Mouse (Mus musculus) liver, embryonic 13.5 days (tissue): Measurements from ENCODE around the gene Kncn. TPM values are rescaled to one million over a fixed set of nuclear protein-coding genes. Genes with fewer than 3 reads are reported as not detected.

ENCODE experiments used
- ATAC-seq: fragments of 200-750 bp; cut with Nextera tagmentation; 2 replicates; pipeline ENCODE4 v1.8.0; 2017; ENCODE audit warnings: low read depth, mild to moderate bottlenecking, moderate number of reproducible peaks, moderate library complexity
- DNase-seq: peaks from one replicate; pipeline ENCODE4 v3.0.0; 2022
- H3K27ac ChIP-seq: fragments of 300-500 bp; sonication (generic); 2 replicates; pipeline ENCODE4 v1.5.1; 2015; ENCODE audit warnings: moderate library complexity, mild to moderate bottlenecking, inconsistent platforms
- H3K27me3 ChIP-seq: fragments of 300-500 bp; sonication (generic); 2 replicates; pipeline ENCODE4 v1.6.1; 2015; ENCODE audit warnings: mild to moderate bottlenecking, inconsistent platforms
- H3K36me3 ChIP-seq: fragments of 300-500 bp; sonication (generic); 2 replicates; pipeline ENCODE4 v1.6.1; 2015; ENCODE audit warnings: mild to moderate bottlenecking, inconsistent platforms
- H3K4me1 ChIP-seq: fragments of 300-500 bp; sonication (generic); replicated peaks from 2 replicates; pipeline ENCODE4 v1.6.1; 2015; ENCODE audit warnings: inconsistent platforms
- H3K4me2 ChIP-seq: fragments of 300-500 bp; sonication (generic); 2 replicates; pipeline ENCODE4 v1.6.1; 2015; ENCODE audit warnings: inconsistent platforms, mild to moderate bottlenecking, moderate library complexity
- H3K4me3 ChIP-seq: fragments of 300-500 bp; sonication (generic); replicated peaks from 2 replicates; pipeline ENCODE4 v1.5.1; 2015; ENCODE audit warnings: mild to moderate bottlenecking, inconsistent platforms
- H3K9ac ChIP-seq: fragments of 300-500 bp; sonication (generic); 2 replicates; pipeline ENCODE4 v1.6.1; 2015; ENCODE audit warnings: mild to moderate bottlenecking, inconsistent platforms
- H3K9me3 ChIP-seq: fragments of 300-500 bp; sonication (generic); replicated peaks from 2 replicates; pipeline ENCODE4 v1.6.1; 2016; ENCODE audit warnings: inconsistent platforms
- WGBS: fragments of 180-500 bp; shearing (Covaris S2); methylation state at CpG from one replicate; pipeline ENCODE4 v1.1.7; 2015; ENCODE audit not compliant: insufficient replicate concordance; 5-methylcytosine and 5-hydroxymethylcytosine counted together
- polyA plus RNA-seq: library from polyadenylated mRNA; unstranded; fragments of >200 nt; fragmentation: Nextera tagmentation; extraction: Ambion mirVana; gene quantifications from 2 replicates; pipeline ENCODE4 v1.2.1, GENCODE M21; 2015

Kncn gene
- polyA plus RNA-seq, 1 experiment from 2014 or later, result not detected

DNA sequence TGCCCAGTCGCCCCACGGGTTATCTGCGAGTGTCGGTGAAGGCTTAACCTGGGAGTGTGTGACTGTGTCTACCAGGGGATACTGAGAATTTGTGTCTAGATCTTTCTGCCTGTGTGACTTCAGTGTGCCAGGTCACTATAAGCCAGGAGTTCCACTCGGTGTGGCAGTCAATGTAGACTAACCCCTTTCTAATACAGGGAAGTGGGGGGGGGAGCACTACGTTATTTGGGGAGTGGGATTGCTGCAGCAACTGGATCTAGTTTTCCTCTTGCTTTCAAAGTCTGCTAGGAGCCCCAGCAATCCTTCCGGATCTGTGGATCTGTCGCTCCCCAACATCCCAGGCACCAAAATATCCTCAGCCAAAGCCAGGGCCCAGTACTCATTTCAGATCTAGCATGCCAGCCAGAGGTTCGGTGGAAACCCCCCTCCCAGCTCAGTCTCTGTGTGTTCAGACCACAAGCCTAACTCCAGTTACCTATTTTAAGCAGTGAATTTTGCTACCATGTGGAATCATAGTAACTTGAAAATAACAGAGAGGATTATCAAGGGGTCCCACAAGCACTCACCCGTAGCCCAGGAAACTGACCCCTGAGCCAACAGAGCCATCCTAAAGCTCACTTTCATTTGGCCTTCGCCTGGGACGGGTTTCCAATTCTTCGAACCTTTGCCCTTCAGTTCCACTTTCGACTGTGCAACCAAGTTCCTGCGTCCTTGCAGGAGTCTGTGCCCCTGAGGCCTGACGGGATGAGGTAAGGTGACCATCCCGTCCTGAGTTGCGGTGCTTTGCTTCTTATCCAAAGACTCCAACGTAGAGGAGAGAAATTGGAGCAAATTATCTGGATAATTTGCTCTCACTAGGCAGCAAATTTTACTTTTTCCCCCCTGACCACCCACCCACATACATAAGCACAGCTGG, 53.1 kb downstream of the Kncn start:
- DNase-seq (no peak), ATAC-seq (no peak)
- WGBS, result 7% methylated on average over 19 of the region's 19 CpGs
- Histone ChIP-seq H3K36me3 (no peaks in the 10 kb centered on the region), H3K9me3 (no peaks in the 10 kb centered on the region), H3K27ac (no peak overlapping the region), H3K27me3 (peaks cover 100% of the 10 kb centered on the region), H3K4me3 (no peak overlapping the region), H3K4me2 (no peak overlapping the region), H3K9ac (no peak overlapping the region), H3K4me1 (peaks cover 11% of the 10 kb centered on the region)

DNA sequence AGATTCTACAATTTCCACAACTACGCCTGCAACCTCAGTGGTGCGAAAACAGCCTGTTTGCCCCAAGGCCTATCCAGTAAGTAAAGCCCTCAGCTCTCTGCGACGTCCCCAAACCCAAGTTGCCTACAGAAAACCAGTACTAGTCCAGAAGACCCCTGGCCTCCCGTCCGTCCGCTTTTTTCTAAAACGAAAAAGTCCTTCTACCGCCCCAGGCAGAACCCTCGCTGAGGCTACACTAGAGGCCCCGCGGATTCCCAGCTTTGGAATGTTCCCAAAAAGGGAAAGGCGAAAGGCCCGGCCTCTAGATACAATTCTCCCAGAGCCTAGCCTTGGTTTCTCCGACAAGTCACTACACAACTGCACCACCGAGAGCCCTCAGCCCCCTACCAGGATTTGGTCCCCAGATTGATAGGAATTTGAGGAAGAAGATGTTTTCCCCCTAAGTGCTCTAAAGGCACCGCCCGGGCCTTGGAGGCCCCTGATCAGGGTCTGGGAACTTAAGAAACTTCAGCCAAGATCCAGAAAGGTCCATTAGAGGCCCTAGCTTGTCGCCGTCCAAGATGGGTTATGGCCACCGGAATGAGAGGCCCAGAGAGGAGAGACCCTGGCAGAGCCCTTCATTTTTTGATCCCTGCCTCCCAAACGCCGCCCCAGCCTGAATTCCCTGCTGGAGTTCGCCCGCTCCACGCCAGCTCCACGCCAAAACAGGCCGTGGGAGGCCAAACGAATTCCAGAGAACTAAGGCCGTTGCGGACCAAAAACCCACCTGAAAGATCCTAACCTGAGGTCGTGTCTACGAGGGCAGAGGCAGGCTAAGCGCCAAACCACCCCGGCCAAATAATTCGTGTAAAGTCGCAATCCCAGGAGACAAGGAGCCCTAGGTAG, 54.3 kb downstream of the Kncn start:
- Histone ChIP-seq H3K9ac (no peak overlapping the region), H3K4me2 (no peak overlapping the region), H3K36me3 (no peaks in the 10 kb centered on the region), H3K9me3 (no peaks in the 10 kb centered on the region), H3K27me3 (peaks cover 100% of the 10 kb centered on the region), H3K4me1 (peaks cover 11% of the 10 kb centered on the region), H3K27ac (no peak overlapping the region), H3K4me3 (no peak overlapping the region)
- 3% methylated on average over 37 of the region's 37 CpGs for WGBS
- no peak for DNase-seq
- ATAC-seq, result no peak

Other genes with a start within 250 kb of the Kncn start
- gene Cyp4b1, start 236.7 kb upstream of the Kncn start, polyA plus RNA-seq, result 0.71 and 0.82 TPM in 2 replicates
- 10.6 and 13.9 TPM in 2 replicates for gene Efcab14, start 146.7 kb upstream of the Kncn start, polyA plus RNA-seq
- gene Tex38, start 103.4 kb upstream of the Kncn start, polyA plus RNA-seq, result not detected in 2 replicates
- gene Atpaf1, start 99.6 kb upstream of the Kncn start, polyA plus RNA-seq, result 19.5 and 20.7 TPM in 2 replicates
- gene Mob3c, start 56.3 kb upstream of the Kncn start, polyA plus RNA-seq, result 6.7 TPM in 2 replicates
- gene Mknk1, start 45.2 kb upstream of the Kncn start, polyA plus RNA-seq, result 32.1 and 40.2 TPM in 2 replicates
- gene 6430628N08Rik, start 6.3 kb downstream of the Kncn start, polyA plus RNA-seq, result not detected in 2 replicates
- gene Dmbx1, start 55.5 kb downstream of the Kncn start, polyA plus RNA-seq, result not detected in 2 replicates
- gene Faah, start 133.5 kb downstream of the Kncn start, polyA plus RNA-seq, result 4.9 and 5.1 TPM in 2 replicates
- gene Nsun4, start 169.5 kb downstream of the Kncn start, polyA plus RNA-seq, result 9.4 and 11.2 TPM in 2 replicates
- gene Uqcrh, start 190.7 kb downstream of the Kncn start, polyA plus RNA-seq, result 366 and 368 TPM in 2 replicates
- gene Lrrc41, start 190.9 kb downstream of the Kncn start, polyA plus RNA-seq, result 28.5 and 32.5 TPM in 2 replicates
- gene Rad54l, start 239.3 kb downstream of the Kncn start, polyA plus RNA-seq, result 33.8 and 39.0 TPM in 2 replicates
- 13.3 and 14.4 TPM in 2 replicates for gene Pomgnt1, start 239.4 kb downstream of the Kncn start, polyA plus RNA-seq